Mouse (Mus musculus) heart, adult 2 months (tissue): ENCODE results near the gene Xrn1.

Experiments used
- CTCF ChIP-seq: fragments of 200-600 bp; IDR thresholded peaks from 2 replicates; pipeline ENCODE4 v1.8.1; 2022; ENCODE audit warnings: antibody characterized with exemption, mild to moderate bottlenecking, moderate library complexity
- POLR2A ChIP-seq: fragments of 200-500 bp; IDR thresholded peaks from 2 replicates; pipeline ENCODE4 v1.6.1; 2011; ENCODE audit warnings: mild to moderate bottlenecking, low read depth, low read length, control low read depth; ENCODE audit not compliant: insufficient read depth

DNA sequence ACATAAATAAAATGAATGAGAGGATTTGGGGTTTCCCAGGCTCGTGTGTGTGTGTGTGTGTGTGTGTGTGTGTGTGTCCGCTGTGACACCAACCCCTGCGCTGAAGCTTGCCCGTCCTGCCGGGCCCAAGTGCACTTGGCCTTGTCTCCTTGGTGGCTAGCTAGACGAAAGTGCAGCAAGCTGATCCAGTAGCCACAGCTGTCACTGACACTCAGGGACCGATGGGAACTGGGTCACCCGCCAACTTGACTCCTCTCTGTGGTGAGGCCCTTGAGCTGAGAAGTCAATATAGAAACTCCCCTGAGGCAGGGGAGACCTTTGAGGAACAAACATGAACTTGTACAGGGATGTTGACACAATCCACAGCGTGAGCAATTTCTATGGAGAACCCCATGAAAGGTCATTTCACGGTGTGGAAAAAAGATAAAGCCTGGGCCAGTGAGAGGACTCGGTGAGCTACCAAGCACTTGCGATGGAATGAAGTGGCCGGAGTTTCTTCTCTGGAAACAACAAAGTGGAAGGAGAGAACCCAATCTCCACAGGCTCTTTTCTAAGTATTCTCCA is 124.3 kb downstream of the Xrn1 start:
- TF ChIP-seq CTCF (no peak), POLR2A (no peak)
